Mouse (Mus musculus) liver, embryonic 11.5 days (tissue): ENCODE measurements around the gene Gm42742. TPM values are rescaled to one million over a fixed set of nuclear protein-coding genes. Genes with fewer than 3 reads are reported as not detected.

Experiments used
- ATAC-seq: fragments of 200-750 bp; cut with Nextera tagmentation; replicated peaks from 2 replicates; pipeline ENCODE4 v1.8.0; 2017; ENCODE audit warnings: moderate number of reproducible peaks, mild to moderate bottlenecking, moderate TSS enrichment, moderate library complexity; ENCODE audit not compliant: low FRiP score
- DNase-seq: peaks from one replicate; pipeline ENCODE4 v3.0.0-alpha.2; 2017; ENCODE audit warnings: low spot score
- H3K27ac ChIP-seq: fragments of 300-500 bp; sonication (generic); 2 replicates; pipeline ENCODE4 v1.5.1; 2014; ENCODE audit warnings: mild to moderate bottlenecking, low read depth, low read length, control low read depth
- H3K27me3 ChIP-seq: fragments of 300-500 bp; sonication (generic); replicated peaks from 2 replicates; pipeline ENCODE4 v1.6.1; 2014; ENCODE audit warnings: low read length, mixed read lengths; ENCODE audit not compliant: control insufficient read depth, insufficient read depth
- H3K36me3 ChIP-seq: fragments of 300-500 bp; sonication (generic); 2 replicates; pipeline ENCODE4 v1.6.1; 2014; ENCODE audit warnings: mild to moderate bottlenecking, low read length, moderate library complexity, mixed read lengths; ENCODE audit not compliant: control insufficient read depth, insufficient read depth
- H3K4me1 ChIP-seq: fragments of 300-500 bp; sonication (generic); replicated peaks from 2 replicates; pipeline ENCODE4 v1.6.1; 2014; ENCODE audit warnings: low read length, mixed read lengths; ENCODE audit not compliant: control insufficient read depth, insufficient read depth
- H3K4me2 ChIP-seq: fragments of 300-500 bp; sonication (generic); 2 replicates; pipeline ENCODE4 v1.6.1; 2014; ENCODE audit warnings: mild to moderate bottlenecking, control low read depth, moderate library complexity
- H3K4me3 ChIP-seq: fragments of 300-500 bp; sonication (generic); 2 replicates; pipeline ENCODE4 v1.5.1; 2014; ENCODE audit warnings: low read depth, low read length, control low read depth
- H3K9ac ChIP-seq: fragments of 300-500 bp; sonication (generic); 2 replicates; pipeline ENCODE4 v1.6.1; 2014; ENCODE audit warnings: low read depth, low read length, control low read depth
- H3K9me3 ChIP-seq: fragments of 300-500 bp; sonication (generic); 2 replicates; pipeline ENCODE4 v1.6.1; 2016; ENCODE audit warnings: low read length, inconsistent platforms, mixed read lengths; ENCODE audit not compliant: control insufficient read depth
- WGBS: fragments of 180-500 bp; shearing (Covaris S2); extraction: QIAGEN DNeasy Blood & Tissue Kit; methylation state at CpG from one replicate; pipeline ENCODE4 v1.1.7; 2014; 5-methylcytosine and 5-hydroxymethylcytosine counted together
- polyA plus RNA-seq: library from polyadenylated mRNA; unstranded; fragments of >200 nt; fragmentation: Nextera tagmentation; extraction: Ambion mirVana; gene quantifications from 2 replicates; pipeline ENCODE4 v1.2.1, GENCODE M21; 2014

The Gm42742 gene
- polyA plus RNA-seq, 1 experiment from 2014 or later: 52.9 TPM

DNA sequence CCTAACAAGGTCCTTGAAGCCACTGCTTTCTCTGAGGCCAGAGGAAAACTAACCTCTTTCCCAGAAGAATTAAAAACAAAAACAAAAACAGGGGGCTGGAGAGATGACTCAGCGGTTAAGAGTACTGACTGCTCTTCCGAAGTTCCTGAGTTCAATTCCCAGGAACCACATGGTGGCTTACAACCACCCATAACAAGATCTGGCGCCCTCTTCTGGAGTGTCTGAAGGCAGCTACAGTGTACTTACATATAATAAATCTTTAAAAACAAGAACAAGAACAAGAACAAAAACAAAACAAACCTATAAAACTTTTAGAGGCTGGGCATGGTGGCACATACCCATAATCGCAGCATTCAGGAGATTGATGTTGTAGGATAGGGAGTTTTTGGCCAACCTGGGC, 24.4 kb downstream of the Gm42742 start:
- no peak for DNase-seq
- 71% methylated on average over 4 of the region's 4 CpGs for WGBS
- H3K9ac ChIP-seq: no peak overlapping the region
- no peaks in the 10 kb centered on the region for H3K4me1 ChIP-seq
- no peaks in the 10 kb centered on the region for H3K36me3 ChIP-seq
- no peaks in the 10 kb centered on the region for H3K9me3 ChIP-seq
- H3K4me2 ChIP-seq: no peak overlapping the region
- H3K27ac ChIP-seq: no peak overlapping the region
- ATAC-seq: no peak
- H3K4me3 ChIP-seq: no peak overlapping the region
- no peaks in the 10 kb centered on the region; the same call in 1 of the 2 replicates for H3K27me3 ChIP-seq

- no peak for DNase-seq
- Histone ChIP-seq H3K4me2 (no peak overlapping the region), H3K4me1 (no peaks in the 10 kb centered on the region), H3K9ac (no peak overlapping the region), H3K4me3 (no peak overlapping the region), H3K9me3 (no peaks in the 10 kb centered on the region), H3K36me3 (no peaks in the 10 kb centered on the region), H3K27me3 (no peaks in the 10 kb centered on the region; the same call in 1 of the 2 replicates), H3K27ac (no peak overlapping the region)
- ATAC-seq: no peak
- 73% methylated on average over 8 of the region's 8 CpGs for WGBS
Measured at GRCm38 (mm10) chr7:126988816-126989215, 32.1 kb downstream of the Gm42742 start.

DNA sequence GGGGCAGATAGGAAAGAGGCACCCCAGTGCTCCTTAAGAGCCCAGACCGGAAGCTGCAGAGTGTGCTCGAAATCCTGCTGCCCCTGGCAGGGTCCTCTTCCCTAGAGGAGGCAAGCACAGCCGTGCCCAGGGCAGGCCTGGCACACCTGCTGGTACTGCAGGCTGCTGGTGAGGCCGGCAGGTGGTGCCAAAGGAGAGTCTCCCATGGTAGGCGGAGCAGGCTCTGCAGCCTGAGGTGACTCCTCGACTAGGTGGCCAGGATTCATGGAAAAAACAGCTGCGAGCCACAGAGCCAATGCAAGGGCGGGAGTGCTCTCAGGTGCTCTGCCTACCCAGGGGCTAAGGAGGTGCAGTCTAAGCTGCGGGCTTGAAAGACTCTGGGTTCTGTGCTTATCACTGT, 34.6 kb downstream of the Gm42742 start:
- no peak overlapping the region for H3K4me3 ChIP-seq
- H3K27ac ChIP-seq: no peak overlapping the region
- H3K9ac ChIP-seq: no peak overlapping the region
- no peaks in the 10 kb centered on the region for H3K9me3 ChIP-seq
- ATAC-seq (no peak), DNase-seq (no peak)
- WGBS: 50% methylated on average over 9 of the region's 9 CpGs
- H3K4me2 ChIP-seq: no peak overlapping the region
- H3K27me3 ChIP-seq: no peaks in the 10 kb centered on the region
- H3K4me1 ChIP-seq: no peaks in the 10 kb centered on the region
- H3K36me3 ChIP-seq: no peaks in the 10 kb centered on the region

GRCm38 (mm10) chr7:126984667-126985444, 36.0 kb downstream of the Gm42742 start:
- Histone ChIP-seq H3K4me2 (no peak overlapping the region), H3K4me1 (no peaks in the 10 kb centered on the region), H3K36me3 (peaks cover 3% of the 10 kb centered on the region), H3K9me3 (no peaks in the 10 kb centered on the region), H3K27ac (no peak overlapping the region), H3K9ac (no peak overlapping the region), H3K27me3 (no peaks in the 10 kb centered on the region), H3K4me3 (no peak overlapping the region)
- 55% methylated on average over 10 of the region's 10 CpGs for WGBS
- ATAC-seq: no peak
- DNase-seq: no peak

DNA sequence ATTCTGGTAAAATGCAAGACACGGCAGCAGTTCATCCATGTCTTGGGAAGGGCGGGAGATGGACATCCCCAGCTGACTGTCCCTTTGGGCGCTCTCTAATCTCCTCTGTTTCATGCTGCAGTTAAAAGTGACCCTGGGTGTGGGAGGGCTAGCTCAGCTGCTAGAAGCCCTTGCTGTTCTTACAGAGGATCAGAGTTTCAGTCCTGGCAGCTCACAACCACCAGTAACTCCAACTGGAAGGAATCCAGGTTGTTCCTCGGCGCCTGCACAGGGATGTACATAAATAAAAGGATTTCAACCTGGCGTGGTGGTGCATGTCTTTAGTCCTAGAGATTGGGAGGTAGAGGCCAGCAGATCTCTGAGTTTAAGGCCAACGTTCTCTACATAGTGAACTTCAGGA, 37.8 kb downstream of the Gm42742 start:
- no peak overlapping the region for H3K4me2 ChIP-seq
- no peak overlapping the region for H3K9ac ChIP-seq
- ATAC-seq (no peak), DNase-seq (no peak)
- H3K27ac ChIP-seq: no peak overlapping the region
- H3K4me1 ChIP-seq: 0 out of 2 replicates have a peak, but pooled peaks cover 2% of the 10 kb centered on the region
- no peak overlapping the region for H3K4me3 ChIP-seq
- peaks cover 17% of the 10 kb centered on the region for H3K36me3 ChIP-seq
- no peaks in the 10 kb centered on the region for H3K9me3 ChIP-seq
- 82% methylated on average over 7 of the region's 7 CpGs for WGBS
- no peaks in the 10 kb centered on the region for H3K27me3 ChIP-seq

- DNase-seq (no peak), ATAC-seq (no peak)
- Histone ChIP-seq H3K27ac (no peak overlapping the region), H3K27me3 (no peaks in the 10 kb centered on the region), H3K9me3 (no peaks in the 10 kb centered on the region), H3K4me2 (no peak overlapping the region), H3K36me3 (peaks cover 20% of the 10 kb centered on the region), H3K4me1 (peaks cover 11% of the 10 kb centered on the region; the same call in 1 of the 2 replicates), H3K9ac (no peak overlapping the region), H3K4me3 (no peak overlapping the region)
- WGBS: 57% methylated on average over 4 of the region's 4 CpGs
Measured at GRCm38 (mm10) chr7:126982054-126982453, 38.8 kb downstream of the Gm42742 start.

- Histone ChIP-seq H3K27ac (no peak overlapping the region), H3K4me3 (no peak overlapping the region), H3K4me1 (peaks cover 13% of the 10 kb centered on the region; the same call in 1 of the 2 replicates), H3K9me3 (no peaks in the 10 kb centered on the region), H3K27me3 (no peaks in the 10 kb centered on the region), H3K9ac (no peak overlapping the region), H3K36me3 (peaks cover 20% of the 10 kb centered on the region), H3K4me2 (no peak overlapping the region)
- WGBS: 78% methylated on average over 2 of the region's 2 CpGs
- ATAC-seq (no peak), DNase-seq (no peak)
Measured at GRCm38 (mm10) chr7:126981601-126982000, 39.3 kb downstream of the Gm42742 start.

DNA sequence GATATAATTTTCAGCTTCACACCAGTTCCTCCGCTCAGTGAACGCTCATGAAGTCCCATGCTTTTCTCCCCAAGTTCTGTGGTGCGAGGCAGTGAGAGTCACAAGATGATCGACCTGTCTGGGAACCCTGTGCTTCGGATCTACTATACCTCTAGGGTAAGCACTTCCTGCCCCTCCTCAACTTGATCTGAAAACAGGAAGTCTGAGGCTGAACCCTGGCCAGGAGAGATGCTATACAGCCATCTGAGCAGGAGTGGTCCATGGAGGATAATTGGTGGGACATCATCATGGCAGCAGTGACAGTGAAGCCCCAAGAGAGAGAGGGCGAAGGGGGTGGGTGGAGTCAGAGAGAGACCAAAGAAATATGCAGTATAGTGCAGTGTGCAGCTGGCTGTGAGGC, 42.1 kb downstream of the Gm42742 start:
- H3K4me1 ChIP-seq: peaks cover 13% of the 10 kb centered on the region; the same call in 1 of the 2 replicates
- H3K27me3 ChIP-seq: no peaks in the 10 kb centered on the region
- ATAC-seq (no peak), DNase-seq (no peak)
- H3K4me3 ChIP-seq: no peak overlapping the region
- peaks cover 20% of the 10 kb centered on the region for H3K36me3 ChIP-seq
- H3K9ac ChIP-seq: no peak overlapping the region
- 81% methylated on average over 6 of the region's 6 CpGs for WGBS
- no peak overlapping the region for H3K4me2 ChIP-seq
- no peak overlapping the region for H3K27ac ChIP-seq
- H3K9me3 ChIP-seq: no peaks in the 10 kb centered on the region

GRCm38 (mm10) chr7:126976878-126977459, 43.9 kb downstream of the Gm42742 start:
- peak overlapping the region; percentile 99 for H3K9ac ChIP-seq
- peak overlapping the region; percentile 88 for H3K27ac ChIP-seq
- H3K4me1 ChIP-seq: peaks cover 13% of the 10 kb centered on the region; the same call in 1 of the 2 replicates
- ATAC-seq (0 out of 2 replicates have a peak, but pooled peaks have one; percentile 1), DNase-seq (no peak)
- peaks cover 20% of the 10 kb centered on the region for H3K36me3 ChIP-seq
- peak overlapping the region; percentile 92 for H3K4me2 ChIP-seq
- 24% methylated on average over 14 of the region's 14 CpGs for WGBS
- peak overlapping the region; percentile 98 for H3K4me3 ChIP-seq
- H3K27me3 ChIP-seq: no peaks in the 10 kb centered on the region
- no peaks in the 10 kb centered on the region for H3K9me3 ChIP-seq
